Mouse (Mus musculus): Measurements from ENCODE around the gene Them5. TPM values are rescaled to one million over a fixed set of nuclear protein-coding genes. Genes with fewer than 3 reads are reported as not detected.

Gene Them5
- polyA plus RNA-seq (2016; fragmentation: Nextera tagmentation; extraction: Ambion mirVana), result not detected in 2 replicates

- Histone ChIP-seq H3K9me3 (no peaks in the 10 kb centered on the region), H3K4me1 (replicated peaks) (0 out of 2 replicates have a peak, but pooled peaks cover 6% of the 10 kb centered on the region)
- WGBS, result 70% methylated on average over 3 of the region's 3 CpGs
These were observed at the start of gene Them5 for GRCm38 (mm10) chr3:94341959-94342422. Them5 (plus strand) TSS chr3:94342099.

GRCm38 (mm10) chr3:94305457-94305856, 36.4 kb upstream of the Them5 start:
- no peak overlapping the region for H3K4me3 ChIP-seq
- H3K36me3 ChIP-seq, result no peaks in the 10 kb centered on the region
- no peak for DNase-seq (ENCODE audit: low spot score)
- H3K4me1 ChIP-seq (replicated peaks), result no peaks in the 10 kb centered on the region; the same call in 1 of the 2 replicates
- 85% methylated on average over 1 of the region's 1 CpGs for WGBS
- no peak overlapping the region for H3K27ac ChIP-seq
- no peaks in the 10 kb centered on the region for H3K9me3 ChIP-seq
- no peaks in the 10 kb centered on the region; the same call in 1 of the 2 replicates for H3K27me3 ChIP-seq (ENCODE audit: insufficient read depth, poor library complexity, severe bottlenecking)

More at GRCm38 (mm10) chr3:94341959-94342422, at the start of gene Them5:
- no peak for DNase-seq (ENCODE audit: low spot score)
- no peak within 1 kb of the TSS for H3K27ac ChIP-seq
- no peaks in the 10 kb centered on the region for H3K36me3 ChIP-seq
- no peak within 1 kb of the TSS for H3K4me3 ChIP-seq
- H3K27me3 ChIP-seq (ENCODE audit: insufficient read depth, poor library complexity, severe bottlenecking), result no peaks in the 10 kb centered on the region

- Histone ChIP-seq H3K4me1 (replicated peaks) (peaks cover 7% of the 10 kb centered on the region; the same call in 1 of the 2 replicates), H3K9me3 (no peaks in the 10 kb centered on the region), H3K4me3 (no peak overlapping the region)
These were observed 34.9 kb upstream of the Them5 start for GRCm38 (mm10) chr3:94306975-94307374.

GRCm38 (mm10) chr3:94309633-94310363, 32.1 kb upstream of the Them5 start, which contains the start of gene Them4:
Them4 (plus strand) TSS chr3:94310089.
- Histone ChIP-seq H3K27ac (peak within 1 kb of the TSS; percentile 86), H3K27me3 (ENCODE audit: insufficient read depth, poor library complexity, severe bottlenecking) (no peaks in the 10 kb centered on the region; the same call in 1 of the 2 replicates), H3K4me3 (peak within 1 kb of the TSS; percentile 70), H3K4me1 (replicated peaks) (peaks cover 7% of the 10 kb centered on the region; the same call in 1 of the 2 replicates), H3K36me3 (no peaks in the 10 kb centered on the region), H3K9me3 (no peaks in the 10 kb centered on the region)
- 3% methylated on average over 47 of the region's 47 CpGs for WGBS
- DNase-seq (ENCODE audit: low spot score), result peak; percentile 94

More at GRCm38 (mm10) chr3:94306975-94307374, 34.9 kb upstream of the Them5 start:
- H3K36me3 ChIP-seq, result no peaks in the 10 kb centered on the region
- no peak for DNase-seq (ENCODE audit: low spot score)
- no peak overlapping the region for H3K27ac ChIP-seq
- no peaks in the 10 kb centered on the region; the same call in 1 of the 2 replicates for H3K27me3 ChIP-seq (ENCODE audit: insufficient read depth, poor library complexity, severe bottlenecking)

- Histone ChIP-seq H3K27ac (peak overlapping the region; percentile 86), H3K36me3 (no peaks in the 10 kb centered on the region), H3K4me1 (replicated peaks) (peaks cover 7% of the 10 kb centered on the region; the same call in 1 of the 2 replicates), H3K9me3 (no peaks in the 10 kb centered on the region), H3K4me3 (peak overlapping the region; percentile 70), H3K27me3 (ENCODE audit: insufficient read depth, poor library complexity, severe bottlenecking) (no peaks in the 10 kb centered on the region; the same call in 1 of the 2 replicates)
- no peak for DNase-seq (ENCODE audit: low spot score)
- 51% methylated on average over 7 of the region's 7 CpGs for WGBS
These were observed 31.4 kb upstream of the Them5 start for GRCm38 (mm10) chr3:94310491-94310890.

- WGBS, result 83% methylated on average over 6 of the region's 6 CpGs
- Histone ChIP-seq H3K4me3 (peak overlapping the region; percentile 70), H3K27me3 (ENCODE audit: insufficient read depth, poor library complexity, severe bottlenecking) (no peaks in the 10 kb centered on the region; the same call in 1 of the 2 replicates), H3K36me3 (no peaks in the 10 kb centered on the region), H3K4me1 (replicated peaks) (peaks cover 7% of the 10 kb centered on the region; the same call in 1 of the 2 replicates), H3K27ac (no peak overlapping the region), H3K9me3 (no peaks in the 10 kb centered on the region)
- no peak for DNase-seq (ENCODE audit: low spot score)
These were observed 31.0 kb upstream of the Them5 start for GRCm38 (mm10) chr3:94310911-94311310.

GRCm38 (mm10) chr3:94311376-94311775, 30.5 kb upstream of the Them5 start:
- no peak overlapping the region for H3K27ac ChIP-seq
- H3K27me3 ChIP-seq (ENCODE audit: insufficient read depth, poor library complexity, severe bottlenecking), result no peaks in the 10 kb centered on the region; the same call in 1 of the 2 replicates
- DNase-seq (ENCODE audit: low spot score), result no peak
- 82% methylated on average over 4 of the region's 4 CpGs for WGBS
- H3K9me3 ChIP-seq, result no peaks in the 10 kb centered on the region
- H3K36me3 ChIP-seq, result no peaks in the 10 kb centered on the region
- no peak overlapping the region for H3K4me3 ChIP-seq
- peaks cover 7% of the 10 kb centered on the region; the same call in 1 of the 2 replicates for H3K4me1 ChIP-seq (replicated peaks)

GRCm38 (mm10) chr3:94328681-94329080, 13.2 kb upstream of the Them5 start:
- no peak for DNase-seq (ENCODE audit: low spot score)
- Histone ChIP-seq H3K36me3 (no peaks in the 10 kb centered on the region), H3K27ac (no peak overlapping the region), H3K4me1 (replicated peaks) (no peaks in the 10 kb centered on the region), H3K27me3 (ENCODE audit: insufficient read depth, poor library complexity, severe bottlenecking) (no peaks in the 10 kb centered on the region), H3K4me3 (no peak overlapping the region), H3K9me3 (no peaks in the 10 kb centered on the region)
- WGBS, result 63% methylated on average over 3 of the region's 3 CpGs

GRCm38 (mm10) chr3:94334442-94334841, 7.5 kb upstream of the Them5 start:
- WGBS, result 92% methylated on average over 4 of the region's 4 CpGs

GRCm38 (mm10) chr3:94338522-94338921, 3.4 kb upstream of the Them5 start:
- 0 out of 2 replicates have a peak, but pooled peaks cover 6% of the 10 kb centered on the region for H3K4me1 ChIP-seq (replicated peaks)
- H3K4me3 ChIP-seq, result no peak overlapping the region
- H3K27ac ChIP-seq, result no peak overlapping the region
- no peaks in the 10 kb centered on the region for H3K27me3 ChIP-seq (ENCODE audit: insufficient read depth, poor library complexity, severe bottlenecking)
- 88% methylated on average over 3 of the region's 3 CpGs for WGBS
- no peaks in the 10 kb centered on the region for H3K36me3 ChIP-seq
- no peak for DNase-seq (ENCODE audit: low spot score)
- H3K9me3 ChIP-seq, result no peaks in the 10 kb centered on the region

More at GRCm38 (mm10) chr3:94334442-94334841, 7.5 kb upstream of the Them5 start:
- no peaks in the 10 kb centered on the region for H3K9me3 ChIP-seq
- H3K4me3 ChIP-seq, result no peak overlapping the region
- H3K4me1 ChIP-seq (replicated peaks), result no peaks in the 10 kb centered on the region
- no peak overlapping the region for H3K27ac ChIP-seq
- no peaks in the 10 kb centered on the region for H3K27me3 ChIP-seq (ENCODE audit: insufficient read depth, poor library complexity, severe bottlenecking)
- no peak for DNase-seq (ENCODE audit: low spot score)
- H3K36me3 ChIP-seq, result no peaks in the 10 kb centered on the region

GRCm38 (mm10) chr3:94342552-94342951, 653 bp downstream of the Them5 start:
- 57% methylated on average over 1 of the region's 1 CpGs for WGBS
- H3K27ac ChIP-seq, result no peak overlapping the region
- H3K27me3 ChIP-seq (ENCODE audit: insufficient read depth, poor library complexity, severe bottlenecking), result no peaks in the 10 kb centered on the region
- H3K36me3 ChIP-seq, result no peaks in the 10 kb centered on the region
- no peaks in the 10 kb centered on the region for H3K9me3 ChIP-seq
- no peak overlapping the region for H3K4me3 ChIP-seq
- DNase-seq (ENCODE audit: low spot score), result no peak
- 0 out of 2 replicates have a peak, but pooled peaks cover 6% of the 10 kb centered on the region for H3K4me1 ChIP-seq (replicated peaks)

- 0 out of 2 replicates have a peak, but pooled peaks cover 6% of the 10 kb centered on the region for H3K4me1 ChIP-seq (replicated peaks)
- no peak overlapping the region for H3K4me3 ChIP-seq
- H3K27ac ChIP-seq, result no peak overlapping the region
- WGBS, result 81% methylated on average over 2 of the region's 2 CpGs
- no peaks in the 10 kb centered on the region for H3K27me3 ChIP-seq (ENCODE audit: insufficient read depth, poor library complexity, severe bottlenecking)
- no peak for DNase-seq (ENCODE audit: low spot score)
- no peaks in the 10 kb centered on the region for H3K36me3 ChIP-seq
- no peaks in the 10 kb centered on the region for H3K9me3 ChIP-seq
These were observed 2.3 kb downstream of the Them5 start for GRCm38 (mm10) chr3:94344182-94344581.

GRCm38 (mm10) chr3:94344897-94345296, 3.0 kb downstream of the Them5 start:
- no peaks in the 10 kb centered on the region for H3K27me3 ChIP-seq (ENCODE audit: insufficient read depth, poor library complexity, severe bottlenecking)
- H3K27ac ChIP-seq, result no peak overlapping the region
- no peak overlapping the region for H3K4me3 ChIP-seq
- H3K4me1 ChIP-seq (replicated peaks), result 0 out of 2 replicates have a peak, but pooled peaks cover 6% of the 10 kb centered on the region
- no peaks in the 10 kb centered on the region for H3K36me3 ChIP-seq
- H3K9me3 ChIP-seq, result no peaks in the 10 kb centered on the region
- 81% methylated on average over 3 of the region's 3 CpGs for WGBS
- no peak for DNase-seq (ENCODE audit: low spot score)
